Mouse (Mus musculus) liver, embryonic 16.5 days (tissue): ENCODE data around the gene Gal3st4. TPM values are rescaled to one million over a fixed set of nuclear protein-coding genes. Genes with fewer than 3 reads are reported as not detected.
A peak's percentile ranks its signal among the peaks of the same experiment; 100 is the strongest.

Experiments
- ATAC-seq: fragments of 200-750 bp; cut with Nextera tagmentation; 2 replicates; pipeline ENCODE4 v1.8.0; 2017; ENCODE audit warnings: low read depth, mild to moderate bottlenecking, moderate number of reproducible peaks, moderate library complexity
- H3K27ac ChIP-seq: fragments of 300-500 bp; sonication (generic); 2 replicates; pipeline ENCODE4 v1.5.1; 2014; ENCODE audit warnings: mild to moderate bottlenecking, low read length
- H3K27me3 ChIP-seq: fragments of 300-500 bp; sonication (generic); 2 replicates; pipeline ENCODE4 v1.6.1; 2014; ENCODE audit warnings: low read depth, low read length, mixed read lengths; ENCODE audit not compliant: control insufficient read depth, insufficient read depth
- H3K36me3 ChIP-seq: fragments of 300-500 bp; sonication (generic); 2 replicates; pipeline ENCODE4 v1.6.1; 2014; ENCODE audit warnings: mild to moderate bottlenecking; ENCODE audit not compliant: control insufficient read depth, insufficient read depth
- H3K4me1 ChIP-seq: fragments of 300-500 bp; sonication (generic); 2 replicates; pipeline ENCODE4 v1.6.1; 2014; ENCODE audit warnings: low read depth, low read length, mixed read lengths; ENCODE audit not compliant: control insufficient read depth
- H3K4me2 ChIP-seq: fragments of 300-500 bp; sonication (generic); 2 replicates; pipeline ENCODE4 v1.6.1; 2014; ENCODE audit warnings: low read depth, low read length, mixed read lengths
- H3K4me3 ChIP-seq: fragments of 300-500 bp; sonication (generic); 2 replicates; pipeline ENCODE4 v1.5.1; 2014; ENCODE audit warnings: low read depth, mild to moderate bottlenecking, low read length
- H3K9ac ChIP-seq: fragments of 300-500 bp; sonication (generic); 2 replicates; pipeline ENCODE4 v1.6.1; 2014; ENCODE audit warnings: low read depth, low read length
- H3K9me3 ChIP-seq: fragments of 300-500 bp; sonication (generic); replicated peaks from 2 replicates; pipeline ENCODE4 v1.6.1; 2016; ENCODE audit warnings: low read length; ENCODE audit not compliant: control insufficient read depth
- WGBS: fragments of 180-500 bp; shearing (Covaris S2); extraction: QIAGEN DNeasy Blood & Tissue Kit; methylation state at CpG from one replicate; pipeline ENCODE4 v1.1.7; 2014; ENCODE audit not compliant: insufficient replicate concordance; 5-methylcytosine and 5-hydroxymethylcytosine counted together
- polyA plus RNA-seq: library from polyadenylated mRNA; unstranded; fragments of >200 nt; fragmentation: Nextera tagmentation; extraction: Ambion mirVana; gene quantifications from 2 replicates; pipeline ENCODE4 v1.2.1, GENCODE M21; 2015

Gene Gal3st4
- polyA plus RNA-seq, 1 experiment from 2014 or later: 0.22 TPM

- H3K9me3 ChIP-seq: no peaks in the 10 kb centered on the region
- no peak overlapping the region for H3K27ac ChIP-seq
- H3K4me2 ChIP-seq: no peak overlapping the region
- H3K9ac ChIP-seq: no peak overlapping the region
- peaks cover 2% of the 10 kb centered on the region; the same call in 1 of the 2 replicates for H3K27me3 ChIP-seq
- H3K4me1 ChIP-seq: peaks cover 25% of the 10 kb centered on the region
- ATAC-seq: no peak
- peaks cover 3% of the 10 kb centered on the region for H3K36me3 ChIP-seq
- 78% methylated on average over 4 of the region's 4 CpGs for WGBS
- H3K4me3 ChIP-seq: no peak overlapping the region
These were observed 6.9 kb downstream of the Gal3st4 start for GRCm38 (mm10) chr5:138265712-138266111.

- peak overlapping the region; percentile 94 for H3K4me2 ChIP-seq
- no peaks in the 10 kb centered on the region for H3K9me3 ChIP-seq
- H3K27me3 ChIP-seq: no peaks in the 10 kb centered on the region
- peak overlapping the region; percentile 90 for H3K9ac ChIP-seq
- ATAC-seq: no peak
- peaks cover 37% of the 10 kb centered on the region for H3K4me1 ChIP-seq
- peak overlapping the region; percentile 90 for H3K4me3 ChIP-seq
- peak overlapping the region; percentile 76 for H3K27ac ChIP-seq
- H3K36me3 ChIP-seq: peaks cover 5% of the 10 kb centered on the region
- WGBS: 10% methylated on average over 6 of the region's 6 CpGs
These were observed 8.4 kb downstream of the Gal3st4 start for GRCm38 (mm10) chr5:138264207-138264578.

- WGBS: under 1% methylated on average over 71 of the region's 71 CpGs
- ATAC-seq: peak; percentile 82
- no peaks in the 10 kb centered on the region for H3K27me3 ChIP-seq
- no peaks in the 10 kb centered on the region for H3K9me3 ChIP-seq
- peak within 1 kb of the TSS; percentile 90 for H3K4me3 ChIP-seq
- peaks cover 38% of the 10 kb centered on the region for H3K4me1 ChIP-seq
- peak within 1 kb of the TSS; percentile 94 for H3K4me2 ChIP-seq
- peaks cover 5% of the 10 kb centered on the region for H3K36me3 ChIP-seq
- peak within 1 kb of the TSS; percentile 76 for H3K27ac ChIP-seq
- H3K9ac ChIP-seq: peak within 1 kb of the TSS; percentile 90
These were observed 9.1 kb downstream of the Gal3st4 start, which contains the start of gene BC037034 for GRCm38 (mm10) chr5:138263260-138264206. TSS of gene BC037034 (minus strand) at chr5:138264033.

GRCm38 (mm10) chr5:138262582-138263240 lies 9.9 kb downstream of the Gal3st4 start:
- Histone ChIP-seq H3K9ac (peak overlapping the region; percentile 90), H3K9me3 (no peaks in the 10 kb centered on the region), H3K4me1 (peaks cover 40% of the 10 kb centered on the region), H3K27me3 (no peaks in the 10 kb centered on the region), H3K4me2 (peak overlapping the region; percentile 94), H3K4me3 (peak overlapping the region; percentile 90), H3K36me3 (peaks cover 5% of the 10 kb centered on the region), H3K27ac (peak overlapping the region; percentile 74; the same call in 1 of the 2 replicates)
- no peak for ATAC-seq
- WGBS: 25% methylated on average over 18 of the region's 18 CpGs

- Histone ChIP-seq H3K27me3 (no peaks in the 10 kb centered on the region), H3K4me2 (peak overlapping the region; percentile 94), H3K9me3 (no peaks in the 10 kb centered on the region), H3K36me3 (peaks cover 5% of the 10 kb centered on the region), H3K4me1 (peaks cover 43% of the 10 kb centered on the region), H3K27ac (peak overlapping the region; percentile 74; the same call in 1 of the 2 replicates), H3K9ac (peak overlapping the region; percentile 90), H3K4me3 (peak overlapping the region; percentile 90)
- no peak for ATAC-seq
- 27% methylated on average over 4 of the region's 4 CpGs for WGBS
These were observed 10.6 kb downstream of the Gal3st4 start for GRCm38 (mm10) chr5:138262001-138262400.

GRCm38 (mm10) chr5:138260834-138261233 lies 11.8 kb downstream of the Gal3st4 start:
- 24% methylated on average over 11 of the region's 11 CpGs for WGBS
- Histone ChIP-seq H3K4me2 (peak overlapping the region; percentile 94), H3K27me3 (no peaks in the 10 kb centered on the region), H3K9ac (peak overlapping the region; percentile 38), H3K4me1 (peaks cover 54% of the 10 kb centered on the region), H3K9me3 (no peaks in the 10 kb centered on the region), H3K27ac (peak overlapping the region; percentile 71), H3K36me3 (peaks cover 5% of the 10 kb centered on the region), H3K4me3 (peak overlapping the region; percentile 21)
- peak; percentile 42 for ATAC-seq

- no peaks in the 10 kb centered on the region for H3K9me3 ChIP-seq
- H3K27ac ChIP-seq: peak overlapping the region; percentile 5; the same call in 1 of the 2 replicates
- no peak for ATAC-seq
- H3K4me2 ChIP-seq: peak overlapping the region; percentile 94
- H3K9ac ChIP-seq: peak overlapping the region; percentile 38
- H3K36me3 ChIP-seq: peaks cover 5% of the 10 kb centered on the region
- H3K27me3 ChIP-seq: no peaks in the 10 kb centered on the region
- H3K4me3 ChIP-seq: peak overlapping the region; percentile 21
- WGBS: 25% methylated on average over 10 of the region's 10 CpGs
- H3K4me1 ChIP-seq: peaks cover 55% of the 10 kb centered on the region
These were observed 12.6 kb downstream of the Gal3st4 start for GRCm38 (mm10) chr5:138260051-138260450.

- Histone ChIP-seq H3K4me1 (peaks cover 58% of the 10 kb centered on the region), H3K27ac (no peak overlapping the region), H3K4me2 (no peak overlapping the region), H3K27me3 (no peaks in the 10 kb centered on the region), H3K36me3 (peaks cover 5% of the 10 kb centered on the region), H3K9ac (no peak overlapping the region), H3K9me3 (no peaks in the 10 kb centered on the region), H3K4me3 (no peak overlapping the region)
- WGBS: 58% methylated on average over 7 of the region's 7 CpGs
- no peak for ATAC-seq
These were observed 13.6 kb downstream of the Gal3st4 start for GRCm38 (mm10) chr5:138258993-138259392.
